Comparison of ENCODE assay signal across 18 mouse cellular contexts in genomic region chr1:25823961-25824360, GRCm38 (mm10). TPM values are rescaled to one million over a fixed set of nuclear protein-coding genes. Genes with fewer than 3 reads are reported as not detected.
DNase-seq lines count a peak whose midpoint lies in the region; ATAC-seq and TF ChIP-seq lines count a peak whose summit lies in the region.
"Had no signal": no experiment of that assay in that cellular context is flagged by ENCODE, and none has a peak within 500 bp of the region (broad histone marks: within the 10 kb centered on the region; RNA-seq: fewer than 3 reads in every experiment).

No protein-coding gene starts in this region.

- no peaks in the 10 kb centered on the region for H3K36me3 ChIP-seq in hindbrain, embryonic 12.5 days
- H3K36me3 ChIP-seq in hindbrain, embryonic 10.5 days, result no peaks in the 10 kb centered on the region
- H3K36me3 ChIP-seq in hindbrain, postnatal 0 days (ENCODE audit: insufficient read depth, low read length), result no peaks in the 10 kb centered on the region
- H3K36me3 ChIP-seq in liver, embryonic 12.5 days, result no peaks in the 10 kb centered on the region
- H3K36me3 ChIP-seq: embryonic facial prominence, embryonic 13.5 days; heart, embryonic 13.5 days; limb, embryonic 13.5 days had no signal

- no peak for TF ChIP-seq CTCF in hindbrain, postnatal 0 days (IDR thresholded peaks at IDR 0.05; ENCODE audit: low read depth)
- no peak for TF ChIP-seq CTCF in olfactory bulb, adult 2 months (IDR thresholded peaks at IDR 0.05; ENCODE audit: insufficient read depth, low read depth, low read length)

- no peak for TF ChIP-seq POLR2A in olfactory bulb, adult 2 months (IDR thresholded peaks at IDR 0.05; ENCODE audit: insufficient read depth, low read depth, low read length)

- peaks cover 26% of the 10 kb centered on the region for H3K4me1 ChIP-seq in hindbrain, embryonic 12.5 days
- H3K4me1 ChIP-seq in hindbrain, embryonic 10.5 days (replicated peaks), result peaks cover 39% of the 10 kb centered on the region
- H3K4me1 ChIP-seq in hindbrain, postnatal 0 days (ENCODE audit: insufficient read depth, low read length), result peaks cover 3% of the 10 kb centered on the region; the same call in 1 of the 2 replicates
- peaks cover 4% of the 10 kb centered on the region; the same call in 1 of the 2 replicates for H3K4me1 ChIP-seq in olfactory bulb, adult 2 months (ENCODE audit: control insufficient read depth, insufficient read depth, low read length)
- H3K4me1 ChIP-seq in liver, embryonic 12.5 days, result no peaks in the 10 kb centered on the region

- WGBS in hindbrain, embryonic 12.5 days, result 71% methylated on average over 10 of the region's 10 CpGs
- WGBS in hindbrain, embryonic 10.5 days, result 74% methylated on average over 10 of the region's 10 CpGs
- WGBS in hindbrain, postnatal 0 days, result 39% methylated on average over 10 of the region's 10 CpGs
- 42% methylated on average over 10 of the region's 10 CpGs for WGBS in olfactory bulb, adult 2 months
- WGBS in liver, embryonic 12.5 days (ENCODE audit: insufficient replicate concordance), result 54% methylated on average over 10 of the region's 10 CpGs

- H3K9ac ChIP-seq in hindbrain, embryonic 12.5 days, result no peak overlapping the region
- H3K9ac ChIP-seq in hindbrain, postnatal 0 days (replicated peaks; ENCODE audit: low read length), result peak overlapping the region; percentile 6; the same call in 1 of the 2 replicates
- no peak overlapping the region for H3K9ac ChIP-seq in liver, embryonic 12.5 days
- H3K9ac ChIP-seq: embryonic facial prominence, embryonic 13.5 days; heart, embryonic 13.5 days; limb, embryonic 13.5 days; liver, postnatal 0 days had no signal

- no peak for ATAC-seq in hindbrain, embryonic 12.5 days (ENCODE audit: low FRiP score)
- ATAC-seq in hindbrain, postnatal 0 days, result no peak
- ATAC-seq in liver, embryonic 12.5 days, result no peak
- ATAC-seq: activated CD4-positive, CD25-positive, alpha-beta regulatory T cell, adult 4 months; CD4-positive, CD25-positive, alpha-beta regulatory T cell, adult 4 months; liver, postnatal 0 days had no signal

- no peak overlapping the region for H3K27ac ChIP-seq in hindbrain, embryonic 12.5 days
- H3K27ac ChIP-seq in hindbrain, embryonic 10.5 days, result no peak overlapping the region
- H3K27ac ChIP-seq in hindbrain, postnatal 0 days, result peak overlapping the region; percentile 52; the same call in 1 of the 2 replicates
- H3K27ac ChIP-seq in olfactory bulb, adult 2 months (ENCODE audit: insufficient read depth, low read depth, low read length), result no peak overlapping the region
- H3K27ac ChIP-seq in liver, embryonic 12.5 days, result no peak overlapping the region
- H3K27ac ChIP-seq: embryonic facial prominence, embryonic 13.5 days; heart, embryonic 13.5 days; limb, embryonic 13.5 days; macrophage had no signal

- H3K27me3 ChIP-seq in hindbrain, embryonic 12.5 days, result no peaks in the 10 kb centered on the region
- H3K27me3 ChIP-seq in hindbrain, embryonic 10.5 days (ENCODE audit: insufficient read depth, poor library complexity, severe bottlenecking), result peaks cover 10% of the 10 kb centered on the region
- no peaks in the 10 kb centered on the region for H3K27me3 ChIP-seq in hindbrain, postnatal 0 days (ENCODE audit: insufficient read depth, low read length)
- peaks cover 13% of the 10 kb centered on the region for H3K27me3 ChIP-seq in liver, embryonic 12.5 days (replicated peaks)

- H3K4me2 ChIP-seq in hindbrain, embryonic 12.5 days (replicated peaks), result 0 out of 2 replicates have a peak overlapping the region, but pooled peaks have one; percentile 25
- H3K4me2 ChIP-seq in hindbrain, postnatal 0 days (ENCODE audit: low read depth, low read length), result peak overlapping the region; percentile 57
- no peak overlapping the region for H3K4me2 ChIP-seq in liver, embryonic 12.5 days
- H3K4me2 ChIP-seq: embryonic facial prominence, embryonic 13.5 days; heart, embryonic 13.5 days; limb, embryonic 13.5 days had no signal

- no peak overlapping the region for H3K4me3 ChIP-seq in hindbrain, embryonic 12.5 days
- no peak overlapping the region for H3K4me3 ChIP-seq in hindbrain, embryonic 10.5 days
- peak overlapping the region; percentile 75 for H3K4me3 ChIP-seq in hindbrain, postnatal 0 days (ENCODE audit: low read length)
- H3K4me3 ChIP-seq in olfactory bulb, adult 2 months (ENCODE audit: insufficient read depth, low read depth, low read length), result peak overlapping the region; percentile 37
- H3K4me3 ChIP-seq in liver, embryonic 12.5 days, result no peak overlapping the region
- H3K4me3 ChIP-seq: embryonic facial prominence, embryonic 13.5 days; heart, embryonic 13.5 days; limb, embryonic 13.5 days had no signal

- H3K9me3 ChIP-seq in hindbrain, embryonic 12.5 days (replicated peaks), result no peaks in the 10 kb centered on the region
- H3K9me3 ChIP-seq in hindbrain, embryonic 10.5 days, result no peaks in the 10 kb centered on the region
- no peaks in the 10 kb centered on the region for H3K9me3 ChIP-seq in hindbrain, postnatal 0 days (ENCODE audit: low read length)
- no peaks in the 10 kb centered on the region for H3K9me3 ChIP-seq in liver, embryonic 12.5 days (replicated peaks)
- H3K9me3 ChIP-seq: embryonic facial prominence, embryonic 13.5 days; heart, embryonic 13.5 days; limb, embryonic 13.5 days had no signal

- DNase-seq in hindbrain, embryonic 10.5 days (ENCODE audit: low spot score), result no peak
- DNase-seq in right cerebral cortex, adult 18-20 months, result peak; percentile 37
- DNase-seq in right cerebral cortex, postnatal 4 days, result no peak
- DNase-seq in hindbrain, postnatal 0 days (ENCODE audit: low spot score), result no peak
- no peak for DNase-seq in embryo, embryonic 9.5 days (ENCODE audit: extremely low spot score)
- DNase-seq: adrenal gland, postnatal 36 days; gastrocnemius, postnatal 10 days; kidney, adult 9 months; liver, postnatal 0 days had no signal

RNA-seq across cellular contexts. Expression of gene Adgrb3, which starts 5.5 kb away (rescaled TPM):
- 22.4 and 24.1 TPM in 2 replicates for polyA plus RNA-seq in hindbrain, embryonic 12.5 days (2016; fragmentation: Nextera tagmentation; extraction: Ambion mirVana)
- polyA plus RNA-seq in hindbrain, embryonic 10.5 days (2016; fragmentation: Nextera tagmentation; extraction: Ambion mirVana), result 2.6 and 8.4 TPM in 2 replicates
- total RNA-seq in hindbrain, postnatal 0 days (2014; rRNA removed), result 74.6 and 79.2 TPM in 2 replicates
- polyA plus RNA-seq in hindbrain, postnatal 0 days (2015; fragmentation: Nextera tagmentation; extraction: Ambion mirVana), result 44.7 and 46.5 TPM in 2 replicates
- not detected in 2 replicates for polyA plus RNA-seq in olfactory bulb, adult 2 months (2012; ENCODE audit: insufficient read depth, insufficient read length, low replicate concordance, missing spikeins)
- polyA plus RNA-seq in liver, embryonic 12.5 days (2016; fragmentation: Nextera tagmentation; extraction: Ambion mirVana), result 0.07 and 0.08 TPM in 2 replicates
- polyA plus RNA-seq: liver, postnatal 0 days; macrophage had no signal

Comparison
In these comparisons a context has a peak if more than half of its experiments do, and no peak if none do; other contexts are left out.
1. H3K4me3 ChIP-seq: peak in hindbrain, postnatal 0 days (single experiment) and olfactory bulb, adult 2 months (single experiment); none in hindbrain, embryonic 12.5 days (single experiment), hindbrain, embryonic 10.5 days (single experiment) and liver, embryonic 12.5 days (single experiment).